Mouse (Mus musculus) MEL (cell line): ENCODE measurements at regions not wholly inside any gene's neighbourhood (a gene's known extent, or its start where the extent isn't known, plus 50 kb on each side); places are given as distances from the start of the nearest gene placed in this dataset.

ENCODE experiments used
- DNase-seq: peaks from one replicate; pipeline ENCODE4 v3.0.0; 2011; ENCODE audit warnings: low read depth, low spot score
- H3K27ac ChIP-seq: 2 replicates; pipeline ENCODE4 v1.5.1; 2012; ENCODE audit warnings: low read depth, mild to moderate bottlenecking, control low read depth, low read length, moderate library complexity; ENCODE audit not compliant: control insufficient read depth
- H3K27me3 ChIP-seq, 2 experiments: fragments of 150-350 bp in 1 of 2; sonication (generic) in 1 of 2; 2 replicates each; pipeline ENCODE4 v1.6.1; 2012; ENCODE audit warnings: low read length in 2 of 2, mild to moderate bottlenecking in 2 of 2, improper control_type of control experiment in 1 of 2, moderate library complexity in 1 of 2; ENCODE audit not compliant: insufficient read depth in 2 of 2, control insufficient read depth in 1 of 2
- H3K36me3 ChIP-seq, 2 experiments: 2 replicates each; pipeline ENCODE4 v1.6.1; 2012 to 2014; ENCODE audit warnings: low read length in 2 of 2, improper control_type of control experiment in 1 of 2, inconsistent platforms in 1 of 2, mild to moderate bottlenecking in 1 of 2; ENCODE audit not compliant: insufficient read depth in 2 of 2, control insufficient read depth in 1 of 2
- H3K4me1 ChIP-seq, 2 experiments: fragments of 150-350 bp in 1 of 2; sonication (generic) in 1 of 2; 2 replicates each; pipeline ENCODE4 v1.6.1; 2012; ENCODE audit warnings: low read length in 2 of 2, improper control_type of control experiment in 1 of 2, mild to moderate bottlenecking in 1 of 2; ENCODE audit not compliant: insufficient read depth in 2 of 2, control insufficient read depth in 1 of 2
- H3K4me3 ChIP-seq, 2 experiments: fragments of 150-350 bp in 1 of 2; sonication (generic) in 1 of 2; 2 replicates each; pipeline ENCODE4 v1.5.1; 2012; ENCODE audit warnings: low read depth in 2 of 2, low read length in 2 of 2, mild to moderate bottlenecking in 2 of 2, moderate library complexity in 2 of 2, control low read depth in 1 of 2, improper control_type of control experiment in 1 of 2; ENCODE audit not compliant: control insufficient read depth in 1 of 2, insufficient read depth in 1 of 2
- H3K79me2 ChIP-seq: 2 replicates; pipeline ENCODE4 v1.6.1; 2012; ENCODE audit warnings: mild to moderate bottlenecking, low read length, moderate library complexity; ENCODE audit not compliant: control insufficient read depth, poor library complexity, insufficient read depth
- H3K9ac ChIP-seq: 2 replicates; pipeline ENCODE4 v1.6.1; 2012; ENCODE audit warnings: low read depth, mild to moderate bottlenecking, control low read depth, low read length, moderate library complexity; ENCODE audit not compliant: control insufficient read depth, poor library complexity, severe bottlenecking
- H3K9me3 ChIP-seq: fragments of 150-350 bp; sonication (generic); replicated peaks from 2 replicates; pipeline ENCODE4 v1.6.1; 2012; ENCODE audit warnings: mild to moderate bottlenecking, low read length, improper control_type of control experiment, moderate library complexity; ENCODE audit not compliant: insufficient read depth
- CHD2 ChIP-seq: IDR thresholded peaks from 2 replicates; pipeline ENCODE4 v1.6.1; 2011; ENCODE audit warnings: low read length, improper control_type of control experiment
- CTCF ChIP-seq, 3 experiments: IDR thresholded peaks in 2 of 3; conservative IDR thresholded peaks in 1 of 3; 2 replicates each; pipeline ENCODE4 v1.5.1; 2011 to 2012; ENCODE audit warnings: low read length in 3 of 3, low read depth in 2 of 3, mild to moderate bottlenecking in 2 of 3, improper control_type of control experiment in 1 of 3, inconsistent platforms in 1 of 3, mixed read lengths in 1 of 3, moderate library complexity in 1 of 3; ENCODE audit not compliant: control insufficient read depth in 1 of 3, insufficient read depth in 1 of 3, poor library complexity in 1 of 3, severe bottlenecking in 1 of 3
- GABPA ChIP-seq: IDR thresholded peaks from 2 replicates; pipeline ENCODE4 v1.6.1; 2012; ENCODE audit warnings: low read depth, mild to moderate bottlenecking, inconsistent platforms, low read length, improper control_type of control experiment, moderate library complexity
- HCFC1 ChIP-seq: IDR thresholded peaks from 2 replicates; pipeline ENCODE4 v1.6.1; 2012; ENCODE audit warnings: low read depth, mild to moderate bottlenecking, inconsistent platforms, low read length, improper control_type of control experiment, moderate library complexity
- JUND ChIP-seq: IDR thresholded peaks from 2 replicates; pipeline ENCODE4 v1.6.1; 2011; ENCODE audit warnings: low read depth, mild to moderate bottlenecking, improper control_type of control experiment, low read length
- MAFK ChIP-seq: IDR thresholded peaks from 2 replicates; pipeline ENCODE4 v1.6.1; 2011; ENCODE audit warnings: low read depth, mild to moderate bottlenecking, low read length, improper control_type of control experiment, borderline replicate concordance
- MAX ChIP-seq: IDR thresholded peaks from 2 replicates; pipeline ENCODE4 v1.6.1; 2011; ENCODE audit warnings: low read length, improper control_type of control experiment
- MEF2A ChIP-seq: IDR thresholded peaks from 2 replicates; pipeline ENCODE4 v1.6.1; 2014; ENCODE audit warnings: low read depth, mild to moderate bottlenecking, inconsistent platforms, low read length, improper control_type of control experiment; ENCODE audit not compliant: poor library complexity, insufficient replicate concordance, severe bottlenecking; ENCODE audit errors: extremely low read depth
- MYB ChIP-seq: IDR thresholded peaks from 2 replicates; pipeline ENCODE4 v1.6.1; 2011; ENCODE audit warnings: mild to moderate bottlenecking, low read depth, low read length, improper control_type of control experiment
- MYC ChIP-seq: IDR thresholded peaks from 2 replicates; pipeline ENCODE4 v1.6.1; 2011; ENCODE audit warnings: low read depth, mild to moderate bottlenecking, low read length, improper control_type of control experiment, moderate library complexity
- POLR2A ChIP-seq, 2 experiments: IDR thresholded peaks; 2 replicates each; pipeline ENCODE4 v1.6.1; 2011 to 2012; ENCODE audit warnings: low read length in 2 of 2, mild to moderate bottlenecking in 2 of 2, control low read depth in 1 of 2, improper control_type of control experiment in 1 of 2, low read depth in 1 of 2, moderate library complexity in 1 of 2; ENCODE audit not compliant: control insufficient read depth in 1 of 2, insufficient read depth in 1 of 2, poor library complexity in 1 of 2
- POLR2AphosphoS2 ChIP-seq: IDR thresholded peaks from 2 replicates; pipeline ENCODE4 v1.6.1; 2011; ENCODE audit warnings: low read length, improper control_type of control experiment
- POLR2AphosphoS5 ChIP-seq: IDR thresholded peaks from 2 replicates; pipeline ENCODE4 v1.6.1; 2012; ENCODE audit warnings: low read depth, borderline replicate concordance, mild to moderate bottlenecking, inconsistent platforms, low read length, moderate library complexity, mixed read lengths
- RCOR1 ChIP-seq: IDR thresholded peaks from 2 replicates; pipeline ENCODE4 v1.6.1; 2012; ENCODE audit warnings: low read depth, mild to moderate bottlenecking, inconsistent platforms, low read length, improper control_type of control experiment
- SMC3 ChIP-seq: IDR thresholded peaks from 2 replicates; pipeline ENCODE4 v1.6.1; 2011; ENCODE audit warnings: low read depth, low read length, improper control_type of control experiment
- TAL1 ChIP-seq: IDR thresholded peaks from 2 replicates; pipeline ENCODE4 v1.6.1; 2012; ENCODE audit warnings: mild to moderate bottlenecking, inconsistent platforms, low read length, moderate library complexity, mixed read lengths
- TBP ChIP-seq: IDR thresholded peaks from 2 replicates; pipeline ENCODE4 v1.8.0; 2011; ENCODE audit warnings: low read depth, low read length, improper control_type of control experiment
- USF1 ChIP-seq: IDR thresholded peaks from 2 replicates; pipeline ENCODE4 v1.6.1; 2014; ENCODE audit warnings: low read depth, mild to moderate bottlenecking, inconsistent platforms, low read length, improper control_type of control experiment, moderate library complexity
- USF2 ChIP-seq, 2 experiments: IDR thresholded peaks; 2 replicates each; pipeline ENCODE4 v1.6.1; 2011 to 2012; ENCODE audit warnings: improper control_type of control experiment in 2 of 2, low read length in 2 of 2, borderline replicate concordance in 1 of 2, inconsistent platforms in 1 of 2, low read depth in 1 of 2, mild to moderate bottlenecking in 1 of 2; ENCODE audit not compliant: insufficient read depth in 1 of 2
- ZMIZ1 ChIP-seq: IDR thresholded peaks from 2 replicates; pipeline ENCODE4 v1.6.1; 2012; ENCODE audit warnings: low read depth, mild to moderate bottlenecking, inconsistent platforms, low read length, improper control_type of control experiment, moderate library complexity
- ZNF384 ChIP-seq: IDR thresholded peaks from 2 replicates; pipeline ENCODE4 v1.6.1; 2012; ENCODE audit warnings: low read depth, mild to moderate bottlenecking, inconsistent platforms, low read length, improper control_type of control experiment

DNA sequence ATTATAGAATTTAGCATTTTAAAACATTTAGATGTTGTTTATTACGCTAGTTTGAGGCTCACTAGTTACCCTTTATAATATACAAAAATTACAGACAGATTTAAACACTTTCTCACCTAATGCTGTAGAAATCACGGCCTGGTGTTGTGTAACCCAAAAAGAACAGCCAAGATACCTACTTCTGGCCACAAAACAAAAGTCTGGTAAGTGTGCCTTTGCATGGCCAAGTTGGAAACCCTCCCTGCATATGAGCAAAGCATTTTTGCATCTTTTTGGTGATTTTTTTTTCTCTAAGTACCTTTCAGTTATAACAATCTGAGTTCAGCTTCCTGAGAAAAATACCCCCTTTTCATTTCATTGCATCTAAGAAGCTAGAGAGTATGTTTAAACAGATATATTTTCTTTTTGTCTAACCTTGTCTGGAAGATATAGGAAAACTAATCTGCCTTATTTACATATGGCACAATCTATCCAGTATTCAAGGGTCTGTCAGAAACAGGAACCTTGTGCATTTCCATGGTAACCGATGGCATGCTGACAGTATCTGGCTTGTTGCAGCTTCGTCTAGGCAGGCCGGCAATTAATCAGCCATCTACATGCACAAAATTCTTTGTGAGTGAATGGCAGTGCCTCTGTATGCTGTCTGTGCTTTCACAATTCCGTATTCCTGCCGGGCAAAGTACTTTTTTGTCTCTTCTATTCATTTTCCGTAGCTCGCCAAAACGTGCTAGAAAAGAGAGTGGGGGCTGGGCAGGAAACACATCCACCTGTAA lies 238.9 kb upstream of the Sox2 start (continued):
- no peak for TF ChIP-seq JUND
- TF ChIP-seq POLR2AphosphoS2, result no peak
- TF ChIP-seq HCFC1, result peak; percentile 17; the same call in 1 of the 2 replicates
- no peak for TF ChIP-seq MAFK
- TF ChIP-seq GABPA, result no peak
- no peak for TF ChIP-seq POLR2A (IDR thresholded peaks at IDR 0.05; ENCODE audit: control insufficient read depth in 1 of 2, insufficient read depth in 1 of 2, low read depth in 1 of 2, low read length in 2 of 2, poor library complexity in 1 of 2)
- peak; percentile 74 for TF ChIP-seq MAX
- no peak for TF ChIP-seq USF2 (IDR thresholded peaks at IDR 0.05; ENCODE audit: borderline replicate concordance in 1 of 2, insufficient read depth in 1 of 2, low read depth in 1 of 2, low read length in 2 of 2)
- no peak for TF ChIP-seq ZMIZ1
- no peak for TF ChIP-seq CTCF (IDR thresholded peaks at IDR 0.05 in 2 of 3, conservative IDR thresholded peaks at IDR 0.05 in 1 of 3; ENCODE audit: control insufficient read depth in 1 of 3, insufficient read depth in 1 of 3, low read depth in 2 of 3, low read length in 3 of 3, poor library complexity in 1 of 3, severe bottlenecking in 1 of 3)
- TF ChIP-seq TAL1, result peak; percentile 85
- no peak for TF ChIP-seq MYB
- no peak for TF ChIP-seq ZNF384
- no peak for TF ChIP-seq MEF2A

GRCm38 (mm10) chr3:34403586-34403985 lies 246.6 kb upstream of the Sox2 start:
- Histone ChIP-seq H3K4me1 (peaks cover 0 to 6% of the 10 kb centered on the region in 2 experiments; a peak in 2 of 4 replicates), H3K36me3 (peaks cover 0 to 3% of the 10 kb centered on the region in 2 experiments; a peak in 2 of 4 replicates), H3K4me3 (no peak overlapping the region), H3K27me3 (no peaks in the 10 kb centered on the region), H3K27ac (no peak overlapping the region), H3K79me2 (no peaks in the 10 kb centered on the region), H3K9me3 (no peaks in the 10 kb centered on the region), H3K9ac (no peak overlapping the region)
- DNase-seq, result no peak
- no peak for TF ChIP-seq RCOR1
- TF ChIP-seq MEF2A, result no peak
- TF ChIP-seq USF2 (IDR thresholded peaks at IDR 0.05; ENCODE audit: borderline replicate concordance in 1 of 2, insufficient read depth in 1 of 2, low read depth in 1 of 2, low read length in 2 of 2), result no peak
- TF ChIP-seq SMC3, result no peak
- no peak for TF ChIP-seq POLR2AphosphoS5
- TF ChIP-seq USF1, result no peak
- no peak for TF ChIP-seq CHD2
- no peak for TF ChIP-seq HCFC1
- TF ChIP-seq TBP, result no peak
- no peak for TF ChIP-seq MYC
